Mouse (Mus musculus): ENCODE measurements at regions not wholly inside any gene's neighbourhood (a gene's known extent, or its start where the extent isn't known, plus 50 kb on each side); places are given as distances from the start of the nearest gene placed in this dataset.
A peak's percentile ranks its signal among the peaks of the same experiment; 100 is the strongest.

- DNase-seq (ENCODE audit: low spot score in 2 of 2) = no peak
Measured at GRCm38 (mm10) chr7:89088141-89088540, 315.9 kb downstream of the Tmem135 start.

- peak in 1 of 2 experiments; percentile 2 for DNase-seq (ENCODE audit: low spot score in 2 of 2)
Measured at GRCm38 (mm10) chr7:89086348-89086747, 317.7 kb downstream of the Tmem135 start.

- DNase-seq (ENCODE audit: low spot score in 2 of 2) = no peak
Measured at GRCm38 (mm10) chr7:89073939-89074690, 329.9 kb downstream of the Tmem135 start.

- DNase-seq (ENCODE audit: low spot score in 2 of 2) = no peak
Measured at GRCm38 (mm10) chr7:89070030-89070429, 334.0 kb downstream of the Tmem135 start.

GRCm38 (mm10) chr7:89064462-89064861 lies 339.6 kb downstream of the Tmem135 start:
- DNase-seq (ENCODE audit: low spot score in 2 of 2) = no peak

- no peak for DNase-seq (ENCODE audit: low spot score in 2 of 2)
Measured at GRCm38 (mm10) chr7:89063630-89064029, 340.4 kb downstream of the Tmem135 start.

GRCm38 (mm10) chr7:89054494-89054893 lies 349.5 kb downstream of the Tmem135 start:
- DNase-seq (ENCODE audit: low spot score in 2 of 2) = no peak

GRCm38 (mm10) chr7:89051240-89051639 lies 352.8 kb downstream of the Tmem135 start:
- DNase-seq (ENCODE audit: low spot score in 2 of 2) = no peak

- DNase-seq (ENCODE audit: low spot score in 2 of 2) = no peak
Measured at GRCm38 (mm10) chr7:89046405-89047217, 357.4 kb downstream of the Tmem135 start.

- DNase-seq (ENCODE audit: low spot score in 2 of 2) = no peak
Measured at GRCm38 (mm10) chr7:89042977-89043376, 361.0 kb downstream of the Tmem135 start.

GRCm38 (mm10) chr7:89041287-89041686 lies 362.7 kb downstream of the Tmem135 start:
- no peak for DNase-seq (ENCODE audit: low spot score in 2 of 2)

- no peak for DNase-seq (ENCODE audit: low spot score in 2 of 2)
Measured at GRCm38 (mm10) chr7:89040139-89040538, 363.9 kb downstream of the Tmem135 start.

- DNase-seq (ENCODE audit: low spot score in 2 of 2) = no peak
Measured at GRCm38 (mm10) chr7:89035138-89035996, 368.7 kb downstream of the Tmem135 start.

GRCm38 (mm10) chr7:89023230-89024030 lies 380.6 kb downstream of the Tmem135 start:
- no peak for DNase-seq (ENCODE audit: low spot score in 2 of 2)

GRCm38 (mm10) chr7:88998815-88999392 lies 405.1 kb downstream of the Tmem135 start:
- DNase-seq (ENCODE audit: low spot score in 2 of 2) = no peak

- DNase-seq (ENCODE audit: low spot score in 2 of 2) = no peak
Measured at GRCm38 (mm10) chr7:88997815-88998477, 406.1 kb downstream of the Tmem135 start.

GRCm38 (mm10) chr7:88974436-88974835 lies 429.6 kb downstream of the Tmem135 start:
- DNase-seq (ENCODE audit: low spot score in 2 of 2) = no peak

- DNase-seq (ENCODE audit: low spot score in 2 of 2) = no peak
Measured at GRCm38 (mm10) chr7:88960841-88961240, 443.2 kb downstream of the Tmem135 start.

- DNase-seq (ENCODE audit: low spot score in 2 of 2) = no peak
Measured at GRCm38 (mm10) chr7:88960190-88960589, 443.8 kb downstream of the Tmem135 start.

Data from thymus, postnatal 10 days (tissue).